Mouse (Mus musculus) right cerebral cortex, adult 18-20 months (tissue): ENCODE measurements at regions not wholly inside any gene's neighbourhood (a gene's known extent, or its start where the extent isn't known, plus 50 kb on each side); places are given as distances from the start of the nearest gene placed in this dataset.

ENCODE experiments used
- DNase-seq: peaks from one replicate; pipeline ENCODE4 v3.0.0; 2022; ENCODE audit warnings: mixed read lengths

GRCm38 (mm10) chr2:115520413-115521139, 60.9 kb upstream of the BC052040 start:
- DNase-seq, result no peak

GRCm38 (mm10) chr2:115529878-115530277, 51.6 kb upstream of the BC052040 start:
- DNase-seq, result no peak
